Mouse (Mus musculus) lung, postnatal 14 days (tissue): ENCODE measurements around the gene Mast4.

Source experiments
- DNase-seq: peaks from one replicate; pipeline ENCODE4 v3.0.0; 2021

The Mast4 gene

GRCm38 (mm10) chr13:102912867-102913266, 421.4 kb downstream of the Mast4 start:
- DNase-seq = no peak

- no peak for DNase-seq
Observed at GRCm38 (mm10) chr13:102909654-102910418, 424.5 kb downstream of the Mast4 start.

GRCm38 (mm10) chr13:102906661-102907009, 427.7 kb downstream of the Mast4 start:
- DNase-seq = no peak

GRCm38 (mm10) chr13:102906004-102906660, 428.2 kb downstream of the Mast4 start:
- DNase-seq = peak; percentile 75

GRCm38 (mm10) chr13:102905361-102905950, 428.8 kb downstream of the Mast4 start:
- no peak for DNase-seq

- DNase-seq = no peak
Observed at GRCm38 (mm10) chr13:102903689-102904088, 430.6 kb downstream of the Mast4 start.

- DNase-seq = no peak
Observed at GRCm38 (mm10) chr13:102902123-102902522, 432.2 kb downstream of the Mast4 start.

GRCm38 (mm10) chr13:102900531-102900930, 433.8 kb downstream of the Mast4 start:
- DNase-seq = no peak

- no peak for DNase-seq
Observed at GRCm38 (mm10) chr13:102900083-102900420, 434.2 kb downstream of the Mast4 start.

- DNase-seq = no peak
Observed at GRCm38 (mm10) chr13:102899253-102900082, 434.8 kb downstream of the Mast4 start.

- peak; percentile 66 for DNase-seq
Observed at GRCm38 (mm10) chr13:102898374-102899131, 435.7 kb downstream of the Mast4 start.

- DNase-seq = no peak
Observed at GRCm38 (mm10) chr13:102896322-102896721, 438.0 kb downstream of the Mast4 start.

- DNase-seq = no peak
Observed at GRCm38 (mm10) chr13:102895894-102896293, 438.4 kb downstream of the Mast4 start.

- peak; percentile 46 for DNase-seq
Observed at GRCm38 (mm10) chr13:102894287-102895234, 439.7 kb downstream of the Mast4 start.

- no peak for DNase-seq
Observed at GRCm38 (mm10) chr13:102892783-102893182, 441.5 kb downstream of the Mast4 start.

GRCm38 (mm10) chr13:102889989-102890388, 444.3 kb downstream of the Mast4 start:
- no peak for DNase-seq

- no peak for DNase-seq
Observed at GRCm38 (mm10) chr13:102889537-102889936, 444.8 kb downstream of the Mast4 start.

- no peak for DNase-seq
Observed at GRCm38 (mm10) chr13:102888895-102889490, 445.3 kb downstream of the Mast4 start.

- DNase-seq = no peak
Observed at GRCm38 (mm10) chr13:102888211-102888610, 446.1 kb downstream of the Mast4 start.

- DNase-seq = no peak
Observed at GRCm38 (mm10) chr13:102887534-102887933, 446.8 kb downstream of the Mast4 start.

GRCm38 (mm10) chr13:102886788-102887187, 447.5 kb downstream of the Mast4 start:
- DNase-seq = no peak
